Comparison of ENCODE assay signal across 23 mouse cellular contexts in genomic region chr12:36457726-36458125, GRCm38 (mm10).
DNase-seq lines count a peak whose midpoint lies in the region; ATAC-seq lines count a peak whose summit lies in the region.
"Had no signal": no experiment of that assay in that cellular context is flagged by ENCODE, and none has a peak within 500 bp of the region (broad histone marks: within the 10 kb centered on the region; RNA-seq: fewer than 3 reads in every experiment).

No protein-coding gene starts in this region.

- intact Hi-C loops in heart, postnatal 36 days (cut with DNase I), result no loop called here

- peak; percentile 89 for ATAC-seq in frontal cortex, adult (ENCODE audit: low TSS enrichment)
- no peak for ATAC-seq in megakaryocyte, adult 5-6 weeks (ENCODE audit: poor library complexity, severe bottlenecking)
- ATAC-seq: activated CD4-positive, CD25-positive, alpha-beta regulatory T cell, adult 4 months; CD4-positive, CD25-positive, alpha-beta regulatory T cell, adult 4 months; Patski had no signal

- no peak for DNase-seq in frontal cortex, postnatal 10 days (ENCODE audit: low spot score in 2 of 2)
- DNase-seq in Muller cell, postnatal 12 days (ENCODE audit: inconsistent ontology term), result peak; percentile 47
- DNase-seq in adipocyte (ENCODE audit: low spot score), result peak; percentile 61
- DNase-seq in brain, adult 2 months (ENCODE audit: low read depth, low spot score), result peak; percentile 51
- no peak for DNase-seq in embryo, embryonic 10 days (ENCODE audit: low spot score)
- DNase-seq in heart, postnatal 36 days, result no peak
- DNase-seq: adrenal gland, adult 2 months; adrenal gland, adult 8-10 months; adrenal gland, postnatal 10 days; adrenal gland, postnatal 14 days; adrenal gland, postnatal 25 days; adrenal gland, postnatal 36 days; B cell, adult 2 months; cerebellum, adult 11 months; cerebellum, adult 11-12 months; cerebellum, adult 18-20 months; cerebellum, adult 2 months; cerebellum, adult 8-10 months had no signal

Comparison
In these comparisons a context has a peak if more than half of its experiments do, and no peak if none do; other contexts are left out.
1. DNase-seq: peak in Muller cell, postnatal 12 days (single experiment), adipocyte (single experiment) and brain, adult 2 months (single experiment); none in frontal cortex, postnatal 10 days (0 of 2), embryo, embryonic 10 days (single experiment) and heart, postnatal 36 days (0 of 2).